Comparison of ENCODE assay signal across 17 mouse cellular contexts in genomic region chr5:96783506-96784288, GRCm38 (mm10). TPM values are rescaled to one million over a fixed set of nuclear protein-coding genes. Genes with fewer than 3 reads are reported as not detected.
A peak's percentile ranks its signal among the peaks of the same experiment; 100 is the strongest.
DNase-seq lines count a peak whose midpoint lies in the region; TF ChIP-seq lines count a peak whose summit lies in the region.
"Had no signal": no experiment of that assay in that cellular context is flagged by ENCODE, and none has a peak within 500 bp of the region (broad histone marks: within the 10 kb centered on the region; RNA-seq: fewer than 3 reads in every experiment).

No protein-coding gene starts in this region.

- H3K27ac ChIP-seq in ES-E14 (ENCODE audit: insufficient read depth, low read depth, low read length, poor library complexity, severe bottlenecking), result no peak overlapping the region
- H3K27ac ChIP-seq: embryonic facial prominence, embryonic 10.5 days; forebrain, embryonic 15.5 days; hindbrain, embryonic 10.5 days; hindbrain, embryonic 14.5 days; intestine, embryonic 15.5 days had no signal

- peak overlapping the region; percentile 24 to 30; a peak in 2 of 4 replicates for H3K4me3 ChIP-seq in ES-E14 (ENCODE audit: insufficient read depth in 1 of 2, low read depth in 1 of 2, low read length in 2 of 2, poor library complexity in 1 of 2, severe bottlenecking in 1 of 2)
- H3K4me3 ChIP-seq: embryonic facial prominence, embryonic 10.5 days; forebrain, embryonic 15.5 days; heart, embryonic 12.5 days; hindbrain, embryonic 10.5 days; intestine, embryonic 15.5 days had no signal

- in situ Hi-C loops in ES-E14 (cut with MboI; ENCODE audit: low sequenced_read_pairs in 2 of 2, unreplicated experiment in 2 of 2), result no loop called here

- peak; percentile 33 to 60 for DNase-seq in lung, adult 18-20 months
- DNase-seq in lung, postnatal 4 days, result no peak
- DNase-seq in 3T3-L1 (ENCODE audit: low read depth, low spot score) (peak; percentile 36), ES-E14 (ENCODE audit: low read depth, low spot score) (peak; percentile 13), adipocyte (ENCODE audit: low spot score) (peak; percentile 7)
- no peak for DNase-seq in kidney, adult 8-10 months
- no peak for DNase-seq in layer of hippocampus, postnatal 10 days (ENCODE audit: low spot score in 2 of 2)
- DNase-seq: adrenal gland, postnatal 14 days; cerebellum, adult 18-20 months; cerebellum, postnatal 10 days; gastrocnemius, postnatal 10 days had no signal

- no peaks in the 10 kb centered on the region for H3K9me3 ChIP-seq in ES-E14 (ENCODE audit: control insufficient read depth, insufficient read depth, low read depth, low read length)
- H3K9me3 ChIP-seq: embryonic facial prominence, embryonic 10.5 days; forebrain, embryonic 15.5 days; heart, embryonic 12.5 days; hindbrain, embryonic 10.5 days; intestine, embryonic 15.5 days had no signal

- no peaks in the 10 kb centered on the region for H3K4me1 ChIP-seq in ES-E14 (ENCODE audit: control insufficient read depth in 2 of 2, insufficient read depth in 2 of 2, low read length in 2 of 2, poor library complexity in 1 of 2)
- H3K4me1 ChIP-seq: embryonic facial prominence, embryonic 10.5 days; forebrain, embryonic 15.5 days; heart, embryonic 12.5 days; hindbrain, embryonic 10.5 days; intestine, embryonic 15.5 days had no signal

- H3K9ac ChIP-seq in ES-E14 (ENCODE audit: insufficient read depth, low read depth, low read length, poor library complexity, severe bottlenecking), result no peak overlapping the region; the same call in 1 of the 2 replicates
- H3K9ac ChIP-seq: forebrain, embryonic 15.5 days; heart, embryonic 12.5 days; hindbrain, embryonic 14.5 days; intestine, embryonic 15.5 days had no signal

- H3K36me3 ChIP-seq in ES-E14 (ENCODE audit: control insufficient read depth, insufficient read depth, low read length, poor library complexity, severe bottlenecking), result no peaks in the 10 kb centered on the region
- H3K36me3 ChIP-seq: embryonic facial prominence, embryonic 10.5 days; forebrain, embryonic 15.5 days; intestine, embryonic 15.5 days had no signal

TF ChIP-seq in ES-E14, 5 proteins besides CTCF, POLR2A, EP300 and RAD21:
- no peak for TF ChIP-seq ZC3H11A (IDR thresholded peaks at IDR 0.05; ENCODE audit: borderline replicate concordance, low read depth, low read length)
- no peak for TF ChIP-seq ZNF384 (IDR thresholded peaks at IDR 0.05; ENCODE audit: low read depth, low read length)
- TF ChIP-seq MAFK (IDR thresholded peaks at IDR 0.05; ENCODE audit: insufficient read depth, low read depth, low read length), result no peak
- no peak for TF ChIP-seq HCFC1 (IDR thresholded peaks at IDR 0.05; ENCODE audit: borderline replicate concordance, insufficient read depth, low read length)
- TF ChIP-seq CHD2 (IDR thresholded peaks at IDR 0.05; ENCODE audit: low read depth, low read length), result no peak

RNA-seq across cellular contexts. Expression of gene Anxa3, which starts 9.4 kb away (rescaled TPM):
- total RNA-seq in ES-E14 (2012; rRNA removed), result 43.3 and 68.3 TPM in 2 replicates
- 10 to 100 TPM; 18.9 to 23.0 TPM for total RNA-seq in layer of hippocampus, postnatal 10 days (2021)

Comparison
In these comparisons a context has a peak if more than half of its experiments do, and no peak if none do; other contexts are left out.
1. DNase-seq: peak in lung, adult 18-20 months (2 of 2), 3T3-L1 (single experiment), ES-E14 (single experiment) and adipocyte (single experiment); none in lung, postnatal 4 days (0 of 2), kidney, adult 8-10 months (0 of 2) and layer of hippocampus, postnatal 10 days (0 of 2).